Mouse (Mus musculus) heart, postnatal 10 days (tissue): Measurements from ENCODE around the gene Plekha6. TPM values are rescaled to one million over a fixed set of nuclear protein-coding genes. Genes with fewer than 3 reads are reported as not detected.
A peak's percentile ranks its signal among the peaks of the same experiment; 100 is the strongest.

Experiments
- DNase-seq, 2 experiments: peaks; one replicate each; pipeline ENCODE4 v3.0.0; 2021
- intact Hi-C: fragments of 180-260 bp; cut with DNase I; formaldehyde crosslinking; loops from one replicate; pipeline ENCODE4 v1.15.1; 2025
- total RNA-seq, 2 experiments: library from RNA; stranded (reverse); gene quantifications; 2 replicates each; pipeline ENCODE4 v1.2.3; 2021

The Plekha6 gene
- total RNA-seq, 2 experiments from 2014 or later, result 58.1 to 68.9 TPM

- intact Hi-C loops, result loop anchor here (1.0 to 2.0 kb wide), 3 partner anchors 43 to 126 kb away; no protein-coding TSS in a partner anchor
- DNase-seq, result peak; percentile 85 to 89
Measured at GRCm38 (mm10) chr1:133181072-133182015, 17.3 kb downstream of the Plekha6 start.

- DNase-seq, result peak; percentile 59 to 66
- intact Hi-C loops, result no loop called here
Measured at GRCm38 (mm10) chr1:133182016-133182705, 18.2 kb downstream of the Plekha6 start.

- intact Hi-C loops, result no loop called here
Measured at GRCm38 (mm10) chr1:133182706-133183095, 18.7 kb downstream of the Plekha6 start.

GRCm38 (mm10) chr1:133183141-133183925 is 19.3 kb downstream of the Plekha6 start:
- no peak for DNase-seq
- intact Hi-C loops, result no loop called here

More at GRCm38 (mm10) chr1:133182706-133183095, 18.7 kb downstream of the Plekha6 start:
- no peak for DNase-seq

- intact Hi-C loops, result loop anchor here (2.0 kb wide), 2 partner anchors 21 to 71 kb away; no protein-coding TSS in a partner anchor
- DNase-seq, result no peak
Measured at GRCm38 (mm10) chr1:133187948-133188680, 24.1 kb downstream of the Plekha6 start.

- intact Hi-C loops, result loop anchor here (2.0 kb wide), 2 partner anchors 20 to 70 kb away; no protein-coding TSS in a partner anchor
- DNase-seq, result peak in 1 of 2 experiments; percentile 40
Measured at GRCm38 (mm10) chr1:133188719-133189118, 24.7 kb downstream of the Plekha6 start.

- intact Hi-C loops, result loop anchor here (2.0 kb wide), 2 partner anchors 19 to 69 kb away; no protein-coding TSS in a partner anchor
- no peak for DNase-seq
Measured at GRCm38 (mm10) chr1:133189471-133189870, 25.5 kb downstream of the Plekha6 start.

GRCm38 (mm10) chr1:133190550-133190949 is 26.5 kb downstream of the Plekha6 start:
- intact Hi-C loops, result no loop called here
- DNase-seq, result no peak

- no peak for DNase-seq
- intact Hi-C loops, result no loop called here
Measured at GRCm38 (mm10) chr1:133196181-133196580, 32.2 kb downstream of the Plekha6 start.

- DNase-seq, result no peak
- intact Hi-C loops, result no loop called here
Measured at GRCm38 (mm10) chr1:133197266-133197665, 33.3 kb downstream of the Plekha6 start.

GRCm38 (mm10) chr1:133199706-133200105 is 35.7 kb downstream of the Plekha6 start:
- intact Hi-C loops, result no loop called here
- no peak for DNase-seq

GRCm38 (mm10) chr1:133201499-133201898 is 37.5 kb downstream of the Plekha6 start:
- intact Hi-C loops, result no loop called here
- peak; percentile 55 to 58 for DNase-seq

- DNase-seq, result no peak
- intact Hi-C loops, result no loop called here
Measured at GRCm38 (mm10) chr1:133203701-133204100, 39.7 kb downstream of the Plekha6 start.

GRCm38 (mm10) chr1:133204341-133204849 is 40.4 kb downstream of the Plekha6 start:
- no peak for DNase-seq
- intact Hi-C loops, result no loop called here

GRCm38 (mm10) chr1:133204985-133205384 is 41.0 kb downstream of the Plekha6 start:
- intact Hi-C loops, result no loop called here

GRCm38 (mm10) chr1:133208086-133208815 is 44.2 kb downstream of the Plekha6 start:
- DNase-seq, result no peak
- intact Hi-C loops, result loop anchor here (2.0 kb wide), 1 partner anchor 19 kb away; no protein-coding TSS in a partner anchor

More at GRCm38 (mm10) chr1:133204985-133205384, 41.0 kb downstream of the Plekha6 start:
- DNase-seq, result no peak

GRCm38 (mm10) chr1:133209036-133209435 is 45.0 kb downstream of the Plekha6 start:
- no peak for DNase-seq
- intact Hi-C loops, result loop anchor here (2.0 kb wide), 1 partner anchor 20 kb away; no protein-coding TSS in a partner anchor

- intact Hi-C loops, result loop anchor here (2.0 kb wide), 1 partner anchor 21 kb away; no protein-coding TSS in a partner anchor
- DNase-seq, result no peak
Measured at GRCm38 (mm10) chr1:133209482-133209881, 45.5 kb downstream of the Plekha6 start.
